Mouse (Mus musculus) heart, postnatal 25 days (tissue): ENCODE measurements around the gene Hist1h3d. TPM values are rescaled to one million over a fixed set of nuclear protein-coding genes. Genes with fewer than 3 reads are reported as not detected.

ENCODE experiments used
- DNase-seq: peaks from one replicate; pipeline ENCODE4 v3.0.0; 2022; ENCODE audit warnings: low spot score
- intact Hi-C: fragments of 180-260 bp; cut with DNase I; formaldehyde crosslinking; loops from one replicate; pipeline ENCODE4 v1.15.1; 2025
- microRNA-seq: library from miRNA; unstranded; fragments of <30 nt; microRNA quantifications from one replicate; pipeline ENCODE4 v1.2.0, GENCODE M21; 2022
- total RNA-seq, 2 experiments: library from RNA; stranded (reverse); gene quantifications; 2 replicates each; pipeline ENCODE4 v1.2.3; 2021

The Hist1h3d gene
- total RNA-seq, 2 experiments from 2014 or later, result 3.4 to 3.6 TPM

DNA sequence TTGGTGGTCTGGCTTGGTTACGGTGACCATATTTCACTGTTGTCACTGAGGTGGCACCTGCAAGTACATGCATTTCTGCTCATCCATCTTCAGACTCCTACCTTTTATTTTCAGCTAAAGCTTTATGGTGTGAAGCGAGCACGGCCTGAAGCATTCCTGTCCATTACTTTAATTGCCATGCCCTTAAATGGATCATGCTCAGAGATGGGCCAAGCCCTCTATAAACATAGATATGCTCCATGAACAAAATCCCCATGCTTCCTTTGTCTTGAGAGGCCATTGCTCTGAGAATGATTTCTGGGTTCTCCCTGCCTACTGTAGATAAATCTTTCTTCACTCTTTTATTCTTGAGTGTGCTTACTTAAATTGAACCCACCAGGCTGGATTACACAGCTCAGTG lies 28.9 kb downstream of the Hist1h3d start:
- no peak for DNase-seq
- intact Hi-C loops, result no loop called here

GRCm38 (mm10) chr13:23605052-23605451 lies 29.5 kb downstream of the Hist1h3d start:
- intact Hi-C loops, result no loop called here

GRCm38 (mm10) chr13:23609209-23609608 lies 33.6 kb downstream of the Hist1h3d start:
- intact Hi-C loops, result no loop called here

More at GRCm38 (mm10) chr13:23605052-23605451, 29.5 kb downstream of the Hist1h3d start:
- DNase-seq, result no peak

GRCm38 (mm10) chr13:23609844-23610243 lies 34.3 kb downstream of the Hist1h3d start:
- no peak for DNase-seq
- intact Hi-C loops, result no loop called here

More at GRCm38 (mm10) chr13:23609209-23609608, 33.6 kb downstream of the Hist1h3d start:
- DNase-seq, result no peak

DNA sequence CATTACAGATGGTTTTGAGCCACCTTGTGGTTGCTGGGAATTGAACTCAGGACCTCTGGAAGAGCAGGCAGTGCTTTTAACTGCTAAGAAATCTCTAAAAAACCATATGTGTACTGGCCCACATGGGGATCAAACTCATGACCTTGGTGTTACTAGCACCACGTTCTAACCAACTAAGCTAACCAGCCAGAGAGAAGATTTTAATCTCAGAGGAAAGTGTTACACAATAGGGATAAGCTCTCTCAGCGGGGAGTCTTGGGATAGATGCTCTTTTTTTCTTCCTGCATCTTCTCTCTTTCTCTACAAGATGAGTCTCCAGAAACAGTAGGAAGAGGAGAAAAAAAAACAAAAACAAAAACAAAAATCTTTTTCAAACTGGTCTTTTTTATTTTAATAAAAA lies 34.8 kb downstream of the Hist1h3d start:
- DNase-seq, result no peak
- intact Hi-C loops, result no loop called here

- intact Hi-C loops, result no loop called here
- no peak for DNase-seq
Measured at GRCm38 (mm10) chr13:23611638-23612037, 36.1 kb downstream of the Hist1h3d start.

DNA sequence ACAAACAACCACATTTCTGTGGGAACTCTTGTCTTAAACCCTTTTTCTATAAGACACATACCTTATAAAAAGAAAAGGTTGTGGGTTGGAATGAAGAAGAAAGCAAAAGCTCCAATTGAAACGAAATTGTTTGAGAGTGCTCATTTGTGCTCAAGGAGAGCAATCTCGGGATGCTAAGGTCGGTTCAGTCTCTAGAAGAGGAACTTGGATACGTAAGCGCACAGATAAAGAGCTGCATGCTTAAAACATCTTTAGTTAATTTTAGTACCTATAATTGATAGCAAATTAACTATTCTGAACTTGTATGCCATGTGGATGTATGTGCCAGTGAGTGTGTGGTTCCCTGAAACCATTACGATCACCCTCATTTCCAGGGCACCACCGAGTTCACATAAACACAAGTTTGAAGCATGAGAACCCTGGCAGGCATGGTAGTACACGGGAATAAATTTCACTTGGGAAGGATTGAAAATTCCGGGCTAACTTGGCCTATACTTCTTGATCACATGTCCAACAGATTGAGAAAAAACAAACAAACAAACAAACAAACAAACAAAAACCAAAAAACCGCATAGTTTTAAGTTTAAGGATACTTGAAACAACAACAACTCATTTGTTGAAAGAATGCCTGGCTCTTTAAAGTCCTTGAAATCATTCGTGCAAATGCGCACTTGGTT lies 44.6 kb downstream of the Hist1h3d start:
- no peak for DNase-seq

DNA sequence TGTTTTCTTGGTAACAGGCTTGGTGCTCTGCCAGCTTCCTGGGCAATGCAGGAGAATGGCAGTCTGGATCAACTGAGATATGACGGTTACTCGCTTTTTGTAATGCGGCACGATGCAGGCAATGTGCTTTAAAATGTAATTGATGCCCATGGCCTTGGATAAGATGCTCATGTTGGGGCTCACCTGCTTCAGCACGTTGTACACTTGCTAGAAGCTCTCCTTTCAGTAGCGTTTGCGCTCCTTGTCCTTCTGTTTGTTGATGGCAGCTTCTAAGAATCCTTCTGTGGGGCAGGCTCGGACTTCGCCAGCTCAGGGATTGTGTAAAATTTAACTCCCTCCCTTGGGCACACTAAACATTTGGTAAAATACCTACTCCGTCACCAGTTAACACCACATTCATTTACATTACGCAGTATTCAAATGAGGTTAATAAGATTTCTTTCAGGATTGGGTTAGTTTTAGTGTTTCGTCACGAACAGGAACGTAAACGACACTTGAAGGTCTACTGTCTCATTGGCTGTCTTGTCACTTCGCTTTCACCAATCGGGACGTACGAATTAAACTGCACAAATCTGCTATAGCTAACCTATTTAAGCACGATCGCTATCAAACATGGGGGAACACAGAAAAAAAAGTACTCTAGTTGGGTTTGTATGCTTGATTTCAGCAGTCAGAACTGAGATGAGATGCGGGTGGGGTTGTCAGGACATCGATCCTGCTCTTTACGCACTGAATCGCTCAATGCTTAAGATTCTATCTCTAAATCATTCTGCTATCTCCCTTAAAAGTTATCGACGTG lies 45.4 kb downstream of the Hist1h3d start, which contains the start of gene Hist1h2be:
Hist1h2be (minus strand) TSS at position 392 of the 799 bp plus-strand sequence.
- peak; percentile 44 for DNase-seq
- intact Hi-C loops, result loop anchor here (1.0 to 5.0 kb wide), 4 partner anchors 36 to 1584 kb away; partner anchors contain the start of genes Hist1h2ah, Hist1h2bk and Hist1h4h

More for the DNA sequence above, 44.6 kb downstream of the Hist1h3d start:
- intact Hi-C loops, result loop anchor here (2.0 to 5.0 kb wide), 3 partner anchors 89 to 1583 kb away; partner anchors contain the start of genes Hist1h2ah, Hist1h2bk and Hist1h4h

DNA sequence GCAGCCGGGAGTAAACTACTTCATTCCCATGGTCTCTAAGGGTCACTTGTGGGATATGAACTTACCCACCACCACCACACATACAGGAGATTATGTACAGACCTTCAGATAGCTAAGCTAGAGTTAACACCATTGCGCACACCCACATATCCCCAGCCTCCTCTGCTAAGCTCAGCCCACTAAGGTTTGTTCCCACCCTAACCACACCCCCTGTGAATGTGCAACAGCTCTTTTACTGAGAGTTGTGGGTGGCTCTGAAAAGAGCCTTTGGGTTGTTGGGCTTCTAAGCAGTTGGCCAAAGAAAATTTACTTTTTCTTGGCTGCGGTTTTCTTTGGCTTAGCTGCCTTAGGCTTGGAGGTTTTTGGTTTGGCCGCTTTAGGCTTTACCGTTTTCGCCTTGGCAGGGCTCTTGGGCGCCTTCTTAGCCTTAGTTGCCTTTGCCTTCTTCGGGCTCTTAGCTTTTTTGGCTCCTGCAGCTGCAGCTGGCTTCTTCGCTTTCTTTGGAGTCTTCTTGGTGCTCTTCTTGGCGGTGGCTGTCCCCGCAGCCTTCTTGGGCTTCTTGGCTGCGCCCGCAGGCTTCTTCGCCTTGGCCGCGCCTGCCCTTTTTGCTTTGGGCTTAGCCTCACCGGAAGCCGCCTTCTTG lies 46.1 kb downstream of the Hist1h3d start:
- intact Hi-C loops, result loop anchor here (1.0 to 5.0 kb wide), 5 partner anchors 36 to 1584 kb away; partner anchors contain the start of genes Hist1h2ac, Hist1h2ah, Hist1h2bk and Hist1h4h
- peak; percentile 49 for DNase-seq

- intact Hi-C loops, result loop anchor here (2.0 to 5.0 kb wide), 3 partner anchors 61 to 1585 kb away; partner anchors contain the start of genes Hist1h2ac, Hist1h2ah and Hist1h2bk
- peak; percentile 91 for DNase-seq
Measured at GRCm38 (mm10) chr13:23622175-23622671, 46.7 kb downstream of the Hist1h3d start, which contains the start of gene Hist1h1e. Gene Hist1h1e (minus strand): TSS chr13:23622558.

GRCm38 (mm10) chr13:23622861-23623450 lies 47.4 kb downstream of the Hist1h3d start:
- intact Hi-C loops, result loop anchor here (2.0 to 5.0 kb wide), 3 partner anchors 60 to 1586 kb away; partner anchors contain the start of genes Hist1h2ac, Hist1h2ah and Hist1h2bk
- DNase-seq, result no peak

Small RNA genes lying within 50 kb of the gene (microRNA-seq; reads per million reads assigned to microRNA genes)
- gene Gm44297, result not detected
- gene Gm44359, result not detected
- gene Gm44394, result not detected

Other genes starting within 250 kb of the Hist1h3d start
- 10 to 100 TPM; 16.8 to 20.2 TPM for gene Zfp322a, start 206.6 kb upstream of the Hist1h3d start, total RNA-seq
- 1 to 10 TPM; 3.9 to 4.4 TPM for gene Abt1, start 151.9 kb upstream of the Hist1h3d start, total RNA-seq
- not detected for gene Btn1a1, start 109.9 kb upstream of the Hist1h3d start, total RNA-seq
- not detected for gene Btn2a2, start 86.9 kb upstream of the Hist1h3d start, total RNA-seq
- gene Hist1h4h, start 44.7 kb upstream of the Hist1h3d start, total RNA-seq, result 100 to 1,000 TPM; 272 to 334 TPM
- gene Hist1h2af, start 41.9 kb upstream of the Hist1h3d start, total RNA-seq, result 10 to 100 TPM; 13.7 to 25.9 TPM
- gene Hist1h3g, start 40.3 kb upstream of the Hist1h3d start, total RNA-seq, result 1 to 10 TPM; 3.4 to 4.1 TPM
- 1 to 10 TPM; 1.4 to 1.9 TPM for gene Hist1h2bh, start 32.4 kb upstream of the Hist1h3d start, total RNA-seq
- 10 to 100 TPM in 1 of 2 experiments, 1 to 10 TPM in 1; 6.4 to 10.6 TPM for gene Hist1h3f, start 31.7 kb upstream of the Hist1h3d start, total RNA-seq
- 10 to 100 TPM; 33.0 to 46.9 TPM for gene Hist1h4f, start 24.1 kb upstream of the Hist1h3d start, total RNA-seq
- 1 to 10 TPM; 1.8 to 2.5 TPM for gene Hist1h1d, start 22.5 kb upstream of the Hist1h3d start, total RNA-seq
- 10 to 100 TPM; 15.4 to 27.3 TPM for gene Hist1h3e, start 13.4 kb upstream of the Hist1h3d start, total RNA-seq
- 1 to 10 TPM; 3.4 to 4.1 TPM for gene Hist1h2ae, start 4.5 kb upstream of the Hist1h3d start, total RNA-seq
- 10 to 100 TPM; 28.4 to 48.1 TPM for gene Hist1h2bg, start 4.4 kb upstream of the Hist1h3d start, total RNA-seq
- gene Hist1h2bf, start 1.6 kb upstream of the Hist1h3d start, total RNA-seq, result 10 to 100 TPM; 16.8 to 17.6 TPM
- 1 to 10 TPM; 2.4 to 4.8 TPM for gene Hist1h2ad, start 1.4 kb upstream of the Hist1h3d start, total RNA-seq
- 10 to 100 TPM; 54.4 to 63.1 TPM for gene Hist1h4d, start 5.8 kb downstream of the Hist1h3d start, total RNA-seq
- 10 to 100 TPM; 10.5 to 10.7 TPM for gene Hist1h2be, start 45.4 kb downstream of the Hist1h3d start, total RNA-seq
- 10 to 100 TPM; 35.6 to 42.0 TPM for gene Hist1h1e, start 46.8 kb downstream of the Hist1h3d start, total RNA-seq
- 1 to 10 TPM; 1.5 to 1.9 TPM for gene Hist1h2ac, start 108.2 kb downstream of the Hist1h3d start, total RNA-seq
- gene Hist1h2bc, start 108.4 kb downstream of the Hist1h3d start, total RNA-seq, result 10 to 100 TPM; 73.7 to 74.9 TPM
- not detected for gene Hist1h1t, start 120.1 kb downstream of the Hist1h3d start, total RNA-seq
- gene Hist1h4c, start 122.7 kb downstream of the Hist1h3d start, total RNA-seq, result 10 to 100 TPM; 42.4 to 60.8 TPM
- 10 to 100 TPM; 48.9 to 50.3 TPM for gene Hfe, start 135.1 kb downstream of the Hist1h3d start, total RNA-seq
- gene Hist1h1c, start 163.0 kb downstream of the Hist1h3d start, total RNA-seq, result 100 to 1,000 TPM; 134 to 160 TPM
- gene Hist1h3c, start 169.8 kb downstream of the Hist1h3d start, total RNA-seq, result 1 to 10 TPM; 3.2 to 9.1 TPM
- gene Hist1h2bb, start 171.0 kb downstream of the Hist1h3d start, total RNA-seq, result 10 to 100 TPM in 1 of 2 experiments, 1 to 10 TPM in 1; 9.6 to 11.4 TPM
- gene Hist1h2ab, start 175.4 kb downstream of the Hist1h3d start, total RNA-seq, result 10 to 100 TPM; 12.7 to 17.0 TPM
- 10 to 100 TPM; 19.3 to 26.5 TPM for gene Hist1h3b, start 176.5 kb downstream of the Hist1h3d start, total RNA-seq
- gene Hist1h4b, start 181.2 kb downstream of the Hist1h3d start, total RNA-seq, result 10 to 100 TPM; 13.3 to 23.6 TPM
- 10 to 100 TPM; 12.6 to 15.8 TPM for gene Hist1h4a, start 185.5 kb downstream of the Hist1h3d start, total RNA-seq
- 10 to 100 TPM; 15.8 to 18.0 TPM for gene Hist1h3a, start 186.6 kb downstream of the Hist1h3d start, total RNA-seq
- 1 to 10 TPM; 5.4 to 9.2 TPM for gene Hist1h1a, start 187.9 kb downstream of the Hist1h3d start, total RNA-seq
- not detected for gene Trim38, start 194.2 kb downstream of the Hist1h3d start, total RNA-seq
- not detected for gene Slc17a2, start 231.2 kb downstream of the Hist1h3d start, total RNA-seq